ENCODE assay signal across 9 mouse cellular contexts in the genomic region with DNA sequence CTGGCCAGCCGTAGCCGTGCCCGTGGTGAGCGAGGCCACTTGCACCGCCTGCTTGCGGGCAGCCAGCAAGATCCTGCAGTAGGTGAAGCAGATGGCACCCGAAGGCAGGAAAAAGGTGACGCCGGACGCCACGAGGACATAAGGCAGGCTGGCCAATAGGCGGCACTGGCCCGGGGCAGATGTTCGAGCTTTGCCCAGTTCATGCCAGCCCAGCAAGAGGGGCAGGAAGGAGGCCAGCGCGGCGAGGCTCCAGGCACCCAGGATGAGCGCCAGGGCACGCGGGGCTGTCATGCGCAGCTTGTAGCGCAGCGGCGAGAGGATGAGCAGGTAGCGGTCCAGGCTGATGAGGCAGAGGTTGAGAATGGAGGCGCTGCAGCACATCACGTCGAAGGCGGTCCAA. TPM values are rescaled to one million over a fixed set of nuclear protein-coding genes. Genes with fewer than 3 reads are reported as not detected.
DNase-seq lines count a peak whose midpoint lies in the region; ATAC-seq and TF ChIP-seq lines count a peak whose summit lies in the region.
"Had no signal": no experiment of that assay in that cellular context is flagged by ENCODE, and none has a peak within 500 bp of the region (broad histone marks: within the 10 kb centered on the region; RNA-seq: fewer than 3 reads in every experiment).

No protein-coding gene starts in this region.

- TF ChIP-seq POLR2A in embryonic fibroblast, embryonic 13.5 days (IDR thresholded peaks at IDR 0.05; ENCODE audit: low read depth, low read length): no peak

- H3K9ac ChIP-seq in heart, embryonic 11.5 days (ENCODE audit: low read depth, low read length): no peak overlapping the region
- H3K9ac ChIP-seq in intestine, postnatal 0 days (ENCODE audit: low read depth, low read length): no peak overlapping the region

- intact Hi-C loops in heart, postnatal 10 days (cut with DNase I): no loop called here

- no peak for ATAC-seq in heart, embryonic 11.5 days (replicated peaks; ENCODE audit: insufficient number of reproducible peaks, low FRiP score, low TSS enrichment)
- ATAC-seq in intestine, postnatal 0 days: no peak
- ATAC-seq: CD4-positive, CD25-positive, alpha-beta regulatory T cell, adult 4 months had no signal

- peak overlapping the region; percentile 93 for H3K4me2 ChIP-seq in heart, embryonic 11.5 days
- H3K4me2 ChIP-seq in intestine, postnatal 0 days (replicated peaks; ENCODE audit: low read depth): peak overlapping the region; percentile 91; the same call in 1 of the 2 replicates

- H3K4me3 ChIP-seq in heart, embryonic 11.5 days (ENCODE audit: low read depth, low read length): peak overlapping the region; percentile 58
- peak overlapping the region; percentile 84 for H3K4me3 ChIP-seq in E14TG2a.4 (replicated peaks; ENCODE audit: low read length)
- H3K4me3 ChIP-seq in embryonic fibroblast, embryonic 13.5 days (ENCODE audit: insufficient read depth, low read length): peak overlapping the region; percentile 26; the same call in 1 of the 2 replicates
- H3K4me3 ChIP-seq in intestine, postnatal 0 days (ENCODE audit: low read depth, low read length): no peak overlapping the region

- DNase-seq in heart, postnatal 10 days: no peak
- no peak for DNase-seq in frontal cortex, adult 2 months (ENCODE audit: extremely low spot score in 1 of 2, low spot score in 1 of 2)
- DNase-seq in layer of hippocampus, adult 9-10 months (ENCODE audit: low spot score): no peak
- no peak for DNase-seq in layer of hippocampus, postnatal 14 days (ENCODE audit: low spot score in 2 of 2)

- whole genome bisulfite sequencing in heart, embryonic 11.5 days (ENCODE audit: insufficient replicate concordance): 19% methylated on average over 29 of the region's 29 CpGs
- WGBS in intestine, postnatal 0 days: 25% methylated on average over 29 of the region's 29 CpGs

- H3K27ac ChIP-seq in heart, embryonic 11.5 days (ENCODE audit: low read depth, low read length): no peak overlapping the region
- H3K27ac ChIP-seq in embryonic fibroblast, embryonic 13.5 days (ENCODE audit: insufficient read depth, low read length): no peak overlapping the region
- H3K27ac ChIP-seq in intestine, postnatal 0 days (ENCODE audit: low read depth, low read length): no peak overlapping the region

- H3K9me3 ChIP-seq in heart, embryonic 11.5 days (replicated peaks; ENCODE audit: control insufficient read depth, low read length): no peaks in the 10 kb centered on the region
- no peaks in the 10 kb centered on the region for H3K9me3 ChIP-seq in E14TG2a.4 (ENCODE audit: low read length)
- no peaks in the 10 kb centered on the region for H3K9me3 ChIP-seq in intestine, postnatal 0 days (ENCODE audit: control insufficient read depth)

- H3K27me3 ChIP-seq in heart, embryonic 11.5 days (ENCODE audit: control insufficient read depth, insufficient read depth, low read length): peaks cover 77% of the 10 kb centered on the region
- H3K27me3 ChIP-seq in E14TG2a.4 (ENCODE audit: insufficient read depth, low read length): peaks cover 85% of the 10 kb centered on the region
- peaks cover 41% of the 10 kb centered on the region for H3K27me3 ChIP-seq in intestine, postnatal 0 days (replicated peaks; ENCODE audit: control insufficient read depth, insufficient read depth, low read length)

- peaks cover 16% of the 10 kb centered on the region; the same call in 1 of the 2 replicates for H3K4me1 ChIP-seq in heart, embryonic 11.5 days (ENCODE audit: control insufficient read depth, insufficient read depth, low read length)
- peaks cover 21% of the 10 kb centered on the region for H3K4me1 ChIP-seq in E14TG2a.4 (replicated peaks; ENCODE audit: low read depth, low read length)
- H3K4me1 ChIP-seq in embryonic fibroblast, embryonic 13.5 days (ENCODE audit: control insufficient read depth, insufficient read depth, low read length): 0 out of 2 replicates have a peak, but pooled peaks cover 2% of the 10 kb centered on the region
- H3K4me1 ChIP-seq in intestine, postnatal 0 days (replicated peaks; ENCODE audit: control insufficient read depth, insufficient read depth, low read length): peaks cover 3% of the 10 kb centered on the region; the same call in 1 of the 2 replicates

- no peaks in the 10 kb centered on the region for H3K36me3 ChIP-seq in heart, embryonic 11.5 days (ENCODE audit: control insufficient read depth, insufficient read depth, low read length)
- no peaks in the 10 kb centered on the region for H3K36me3 ChIP-seq in E14TG2a.4 (ENCODE audit: insufficient read depth, low read length)
- no peaks in the 10 kb centered on the region for H3K36me3 ChIP-seq in intestine, postnatal 0 days (ENCODE audit: control insufficient read depth, insufficient read depth)

- TF ChIP-seq CTCF in E14TG2a.4 (conservative IDR thresholded peaks at IDR 0.05; ENCODE audit: low read length): no peak
- TF ChIP-seq CTCF in embryonic fibroblast, embryonic 13.5 days (IDR thresholded peaks at IDR 0.05; ENCODE audit: borderline replicate concordance, insufficient read depth, low read length): no peak
- 0 out of 2 replicates have a peak, but pooled peaks have one; percentile 2 for TF ChIP-seq CTCF in intestine, postnatal 0 days (IDR thresholded peaks at IDR 0.05; ENCODE audit: low read depth)

RNA-seq across cellular contexts. Expression of gene Htr6, which starts 1.3 kb away (rescaled TPM):
- polyA plus RNA-seq in heart, embryonic 11.5 days (2014; fragmentation: Nextera tagmentation; extraction: Ambion mirVana): not detected in 2 replicates
- not detected for total RNA-seq in heart, postnatal 10 days (2021)
- not detected in 2 replicates for polyA plus RNA-seq in embryonic fibroblast, embryonic 13.5 days (2011; ENCODE audit: insufficient read length, low read depth, missing spikeins)
- 0.08 TPM in 1 of 2 replicates, not detected in the other for polyA plus RNA-seq in intestine, postnatal 0 days (2015; fragmentation: Nextera tagmentation; extraction: Ambion mirVana)
- 6.2 and 6.6 TPM in 2 replicates for polyA plus RNA-seq in frontal cortex, adult 2 months (2012; rRNA removed)
- total RNA-seq in layer of hippocampus, postnatal 14 days (2021): 1 to 10 TPM; 7.9 to 8.5 TPM
- polyA plus RNA-seq: CD4-positive, CD25-positive, alpha-beta regulatory T cell, adult 4 months had no signal

RNA-seq across cellular contexts. Expression of gene Nbl1, which starts 18.7 kb away (rescaled TPM):
- 6.3 and 7.2 TPM in 2 replicates for polyA plus RNA-seq in heart, embryonic 11.5 days (2014; fragmentation: Nextera tagmentation; extraction: Ambion mirVana)
- 10 to 100 TPM; 27.9 to 36.3 TPM for total RNA-seq in heart, postnatal 10 days (2021)
- polyA plus RNA-seq in embryonic fibroblast, embryonic 13.5 days (2011; ENCODE audit: insufficient read length, low read depth, missing spikeins): 51.8 and 64.3 TPM in 2 replicates
- polyA plus RNA-seq in intestine, postnatal 0 days (2015; fragmentation: Nextera tagmentation; extraction: Ambion mirVana): 37.6 and 39.9 TPM in 2 replicates
- 78.9 and 79.7 TPM in 2 replicates for polyA plus RNA-seq in frontal cortex, adult 2 months (2012; rRNA removed)
- 10 to 100 TPM; 77.4 to 93.7 TPM for total RNA-seq in layer of hippocampus, postnatal 14 days (2021)

RNA-seq across cellular contexts. Expression of gene Minos1, which starts 56.9 kb away (rescaled TPM):
- 649 and 675 TPM in 2 replicates for polyA plus RNA-seq in heart, embryonic 11.5 days (2014; fragmentation: Nextera tagmentation; extraction: Ambion mirVana)
- total RNA-seq in heart, postnatal 10 days (2021): 100 to 1,000 TPM; 714 to 726 TPM
- polyA plus RNA-seq in embryonic fibroblast, embryonic 13.5 days (2011; ENCODE audit: insufficient read length, low read depth, missing spikeins): 178 and 193 TPM in 2 replicates
- polyA plus RNA-seq in intestine, postnatal 0 days (2015; fragmentation: Nextera tagmentation; extraction: Ambion mirVana): 820 and 852 TPM in 2 replicates
- polyA plus RNA-seq in frontal cortex, adult 2 months (2012; rRNA removed): 162 and 170 TPM in 2 replicates
- 100 to 1,000 TPM; 212 to 218 TPM for total RNA-seq in layer of hippocampus, postnatal 14 days (2021)
